Comparison of ENCODE assay signal across 8 mouse cellular contexts in genomic region chr5:52064804-52065451, GRCm38 (mm10).
DNase-seq lines count a peak whose midpoint lies in the region; ATAC-seq and TF ChIP-seq lines count a peak whose summit lies in the region.

No protein-coding gene starts in this region.

- intact Hi-C loops in heart, postnatal 36 days (cut with DNase I) = loop anchor here (5.0 kb wide), 5 partner anchors 158 to 1313 kb away; no protein-coding TSS in a partner anchor

- TF ChIP-seq CTCF in lung, adult 2 months (IDR thresholded peaks at IDR 0.05; ENCODE audit: insufficient read depth, low read length) = peak; percentile 95

- H3K4me1 ChIP-seq in ES-E14 (ENCODE audit: control insufficient read depth in 2 of 2, insufficient read depth in 2 of 2, low read length in 2 of 2, poor library complexity in 1 of 2) = no peaks in the 10 kb centered on the region
- no peaks in the 10 kb centered on the region for H3K4me1 ChIP-seq in forebrain, embryonic 13.5 days
- H3K4me1 ChIP-seq in lung, adult 2 months (ENCODE audit: control insufficient read depth, insufficient read depth, low read length) = no peaks in the 10 kb centered on the region

- ATAC-seq in cerebellum, adult (ENCODE audit: insufficient number of reproducible peaks, low FRiP score, low TSS enrichment) = peak; percentile 90
- ATAC-seq in forebrain, embryonic 13.5 days = peak; percentile 92
- ATAC-seq in neutrophil, adult 5-6 weeks (ENCODE audit: extremely low read depth, insufficient number of reproducible peaks, low FRiP score, poor library complexity, severe bottlenecking) = peak; percentile 55

- no peak overlapping the region for H3K9ac ChIP-seq in ES-E14 (ENCODE audit: insufficient read depth, low read depth, low read length, poor library complexity, severe bottlenecking)
- no peak overlapping the region for H3K9ac ChIP-seq in forebrain, embryonic 13.5 days

- WGBS in forebrain, embryonic 13.5 days = 33% methylated on average over 16 of the region's 16 CpGs
- WGBS in lung, adult 2 months = 32% methylated on average over 16 of the region's 16 CpGs

- no peaks in the 10 kb centered on the region for H3K9me3 ChIP-seq in ES-E14 (ENCODE audit: control insufficient read depth, insufficient read depth, low read depth, low read length)
- no peaks in the 10 kb centered on the region for H3K9me3 ChIP-seq in forebrain, embryonic 13.5 days (replicated peaks)

- no peak overlapping the region for H3K4me2 ChIP-seq in forebrain, embryonic 13.5 days

- no peak overlapping the region for H3K27ac ChIP-seq in ES-E14 (ENCODE audit: insufficient read depth, low read depth, low read length, poor library complexity, severe bottlenecking)
- H3K27ac ChIP-seq in forebrain, embryonic 13.5 days = no peak overlapping the region

- no peak overlapping the region for H3K4me3 ChIP-seq in ES-E14 (ENCODE audit: insufficient read depth in 1 of 2, low read depth in 1 of 2, low read length in 2 of 2, poor library complexity in 1 of 2, severe bottlenecking in 1 of 2)
- no peak overlapping the region for H3K4me3 ChIP-seq in forebrain, embryonic 13.5 days
- no peak overlapping the region for H3K4me3 ChIP-seq in lung, adult 2 months (replicated peaks; ENCODE audit: extremely low read depth, low read depth, low read length)

- in situ Hi-C loops in ES-E14 (cut with MboI; ENCODE audit: low sequenced_read_pairs in 2 of 2, unreplicated experiment in 2 of 2) = no loop called here

- no peak for TF ChIP-seq POLR2A in lung, adult 2 months (IDR thresholded peaks at IDR 0.05; ENCODE audit: borderline replicate concordance, extremely low read depth, low read depth, low read length)

- H3K36me3 ChIP-seq in ES-E14 (ENCODE audit: control insufficient read depth, insufficient read depth, low read length, poor library complexity, severe bottlenecking) = no peaks in the 10 kb centered on the region
- no peaks in the 10 kb centered on the region for H3K36me3 ChIP-seq in forebrain, embryonic 13.5 days (ENCODE audit: poor library complexity, severe bottlenecking)

- DNase-seq in ES-E14 (ENCODE audit: low read depth, low spot score) = peak; percentile 81
- peak; percentile 74 to 81 for DNase-seq in heart, postnatal 36 days
- peak; percentile 82 for DNase-seq in layer of hippocampus, adult 11-12 months (ENCODE audit: low spot score)
- peak; percentile 73 for DNase-seq in lung, adult 2 months
- peak; percentile 77 for DNase-seq in testis, postnatal 14 days (ENCODE audit: low spot score)

- H3K27me3 ChIP-seq in forebrain, embryonic 13.5 days = no peaks in the 10 kb centered on the region

TF ChIP-seq in ES-E14, 5 proteins besides CTCF, POLR2A, EP300 and RAD21:
- TF ChIP-seq HCFC1 (IDR thresholded peaks at IDR 0.05; ENCODE audit: borderline replicate concordance, insufficient read depth, low read length) (no peak), ZC3H11A (IDR thresholded peaks at IDR 0.05; ENCODE audit: borderline replicate concordance, low read depth, low read length) (peak; percentile 91)
